Mouse (Mus musculus) liver, postnatal 0 days (tissue): ENCODE results near the gene Phf23. TPM values are rescaled to one million over a fixed set of nuclear protein-coding genes. Genes with fewer than 3 reads are reported as not detected.
A peak's percentile ranks its signal among the peaks of the same experiment; 100 is the strongest.

Experiments used
- ATAC-seq: fragments of 200-750 bp; cut with Nextera tagmentation; 2 replicates; pipeline ENCODE4 v1.8.0; 2017; ENCODE audit warnings: mild to moderate bottlenecking, moderate library complexity
- DNase-seq: peaks from one replicate; pipeline ENCODE4 v3.0.0-alpha.2; 2016
- H3K27ac ChIP-seq: fragments of 300-500 bp; sonication (generic); 2 replicates; pipeline ENCODE4 v1.5.1; 2014; ENCODE audit warnings: antibody characterized with exemption, moderate library complexity, mild to moderate bottlenecking, low read depth
- H3K27me3 ChIP-seq: fragments of 300-500 bp; sonication (generic); 2 replicates; pipeline ENCODE4 v1.6.1; 2014; ENCODE audit warnings: low read length, control low read depth, mixed read lengths; ENCODE audit not compliant: insufficient read depth
- H3K36me3 ChIP-seq: fragments of 300-500 bp; sonication (generic); replicated peaks from 2 replicates; pipeline ENCODE4 v1.6.1; 2014; ENCODE audit warnings: mild to moderate bottlenecking, control low read depth, low read length, moderate library complexity, mixed read lengths; ENCODE audit not compliant: insufficient read depth
- H3K4me1 ChIP-seq: fragments of 300-500 bp; sonication (generic); 2 replicates; pipeline ENCODE4 v1.6.1; 2014; ENCODE audit warnings: antibody characterized with exemption, mild to moderate bottlenecking, control low read depth; ENCODE audit not compliant: insufficient read depth
- H3K4me2 ChIP-seq: fragments of 300-500 bp; sonication (generic); 2 replicates; pipeline ENCODE4 v1.6.1; 2014; ENCODE audit warnings: low read depth, mild to moderate bottlenecking, low read length, moderate library complexity, mixed read lengths
- H3K4me3 ChIP-seq: fragments of 300-500 bp; sonication (generic); 2 replicates; pipeline ENCODE4 v1.5.1; 2014; ENCODE audit warnings: low read depth, low read length
- H3K9ac ChIP-seq: fragments of 300-500 bp; sonication (generic); replicated peaks from 2 replicates; pipeline ENCODE4 v1.6.1; 2014; ENCODE audit warnings: mild to moderate bottlenecking, moderate library complexity
- H3K9me3 ChIP-seq: fragments of 300-500 bp; sonication (generic); 2 replicates; pipeline ENCODE4 v1.6.1; 2016; ENCODE audit warnings: mild to moderate bottlenecking, control low read depth, low read length, mixed read lengths
- CTCF ChIP-seq: sonication (generic); IDR thresholded peaks from 2 replicates; pipeline ENCODE4 v1.5.1; 2016; ENCODE audit warnings: antibody characterized with exemption, low read depth
- EP300 ChIP-seq: IDR thresholded peaks from 2 replicates; pipeline ENCODE4 v1.6.1; 2016; ENCODE audit warnings: antibody characterized with exemption, low read depth, mild to moderate bottlenecking
- WGBS: fragments of 180-500 bp; shearing (Covaris S2); extraction: QIAGEN DNeasy Blood & Tissue Kit; methylation state at CpG from one replicate; pipeline ENCODE4 v1.1.7; 2014; ENCODE audit not compliant: insufficient replicate concordance; 5-methylcytosine and 5-hydroxymethylcytosine counted together
- microRNA counts: library from miRNA; unstranded; fragments of <30 nt; microRNA quantifications from one replicate; lab custom pipeline; 2015
- microRNA-seq: library from miRNA; unstranded; fragments of <30 nt; microRNA quantifications from one replicate; pipeline ENCODE4, GENCODE M21; 2016
- polyA plus RNA-seq: library from polyadenylated mRNA; unstranded; fragments of >200 nt; fragmentation: Nextera tagmentation; extraction: Ambion mirVana; gene quantifications from 2 replicates; pipeline ENCODE4 v1.2.1, GENCODE M21; 2015

Gene Phf23
- polyA plus RNA-seq, 1 experiment from 2014 or later: 19.5 TPM

DNA sequence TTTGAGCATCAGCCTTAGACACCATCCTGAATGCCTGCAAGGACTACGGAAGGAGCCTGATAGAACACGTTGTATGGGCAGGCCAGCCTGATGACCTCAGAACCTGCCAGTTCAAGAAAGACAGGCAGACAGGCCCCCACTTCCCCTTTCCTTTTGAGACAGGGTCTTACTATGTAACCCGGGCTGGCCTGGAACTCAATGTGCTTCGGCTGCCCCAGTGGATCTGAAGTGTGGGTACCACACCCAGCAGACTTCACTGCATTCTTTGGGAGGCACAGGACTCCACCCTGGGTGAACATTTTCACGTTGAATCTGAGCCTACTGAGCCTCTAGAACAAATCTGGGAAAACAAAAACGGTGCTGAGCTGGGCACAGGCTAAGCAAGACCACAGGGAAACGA, 42.6 kb downstream of the Phf23 start:
- Histone ChIP-seq H3K4me3 (no peak overlapping the region), H3K9ac (no peak overlapping the region), H3K27ac (no peak overlapping the region), H3K4me1 (no peaks in the 10 kb centered on the region), H3K4me2 (no peak overlapping the region), H3K9me3 (no peaks in the 10 kb centered on the region), H3K36me3 (no peaks in the 10 kb centered on the region), H3K27me3 (no peaks in the 10 kb centered on the region)
- WGBS: 48% methylated on average over 7 of the region's 7 CpGs
- TF ChIP-seq EP300 (no peak), CTCF (no peak)
- no peak for ATAC-seq
- no peak for DNase-seq

DNA sequence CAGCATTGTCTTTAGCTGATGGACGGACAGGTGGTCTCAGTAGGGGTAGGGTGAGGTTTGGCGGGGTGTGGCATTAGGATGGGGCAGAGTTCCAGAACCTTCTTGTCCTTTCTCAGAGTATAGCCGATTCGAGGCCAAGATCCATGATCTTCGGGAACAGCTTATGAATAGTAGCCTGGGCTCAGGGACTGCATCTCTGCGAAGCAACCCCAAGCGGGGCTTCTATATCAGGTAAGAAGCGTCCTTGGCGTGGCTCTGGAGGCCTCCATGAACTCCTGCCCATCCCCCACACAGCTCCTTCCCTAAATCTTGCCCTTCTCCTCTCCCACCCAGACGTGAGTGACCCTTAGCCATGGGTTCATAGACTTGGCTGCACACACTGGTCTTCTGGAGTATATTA, 44.1 kb downstream of the Phf23 start:
- Histone ChIP-seq H3K27me3 (no peaks in the 10 kb centered on the region), H3K27ac (no peak overlapping the region), H3K4me2 (no peak overlapping the region), H3K4me3 (no peak overlapping the region), H3K4me1 (no peaks in the 10 kb centered on the region), H3K36me3 (no peaks in the 10 kb centered on the region), H3K9ac (no peak overlapping the region), H3K9me3 (no peaks in the 10 kb centered on the region)
- ATAC-seq (no peak), DNase-seq (no peak)
- no peak for TF ChIP-seq CTCF
- no peak for TF ChIP-seq EP300
- WGBS: 86% methylated on average over 10 of the region's 10 CpGs

- no peak for DNase-seq
- no peak overlapping the region for H3K27ac ChIP-seq
- H3K9ac ChIP-seq: no peak overlapping the region
- no peaks in the 10 kb centered on the region for H3K36me3 ChIP-seq
- no peaks in the 10 kb centered on the region for H3K27me3 ChIP-seq
- TF ChIP-seq CTCF (no peak), EP300 (no peak)
- no peaks in the 10 kb centered on the region for H3K9me3 ChIP-seq
- H3K4me1 ChIP-seq: no peaks in the 10 kb centered on the region
- H3K4me2 ChIP-seq: no peak overlapping the region
- ATAC-seq: no peak
- 64% methylated on average over 7 of the region's 7 CpGs for WGBS
- H3K4me3 ChIP-seq: no peak overlapping the region
These were observed 44.6 kb downstream of the Phf23 start for GRCm38 (mm10) chr11:70040184-70040583.

- Histone ChIP-seq H3K4me1 (no peaks in the 10 kb centered on the region), H3K4me3 (no peak overlapping the region), H3K36me3 (no peaks in the 10 kb centered on the region), H3K9me3 (no peaks in the 10 kb centered on the region), H3K27ac (no peak overlapping the region), H3K9ac (no peak overlapping the region), H3K27me3 (no peaks in the 10 kb centered on the region), H3K4me2 (no peak overlapping the region)
- TF ChIP-seq EP300 (no peak), CTCF (no peak)
- DNase-seq (no peak), ATAC-seq (no peak)
- WGBS: 87% methylated on average over 23 of the region's 23 CpGs
These were observed 46.9 kb downstream of the Phf23 start for GRCm38 (mm10) chr11:70042309-70043085.

- Histone ChIP-seq H3K9ac (no peak overlapping the region), H3K4me2 (no peak overlapping the region)
- WGBS: 86% methylated on average over 7 of the region's 7 CpGs
These were observed 48.1 kb downstream of the Phf23 start for GRCm38 (mm10) chr11:70043665-70044064.

GRCm38 (mm10) chr11:70045435-70045834, 49.9 kb downstream of the Phf23 start:
- no peak for DNase-seq
- no peak for ATAC-seq
- H3K4me3 ChIP-seq: no peak overlapping the region
- no peak overlapping the region for H3K27ac ChIP-seq
- no peaks in the 10 kb centered on the region for H3K36me3 ChIP-seq
- no peaks in the 10 kb centered on the region for H3K9me3 ChIP-seq
- TF ChIP-seq CTCF (no peak), EP300 (no peak)
- no peak overlapping the region for H3K9ac ChIP-seq
- no peaks in the 10 kb centered on the region for H3K27me3 ChIP-seq
- WGBS: 73% methylated on average over 9 of the region's 9 CpGs
- no peaks in the 10 kb centered on the region for H3K4me1 ChIP-seq
- no peak overlapping the region for H3K4me2 ChIP-seq

More at GRCm38 (mm10) chr11:70043665-70044064, 48.1 kb downstream of the Phf23 start:
- no peak for TF ChIP-seq EP300
- no peak for TF ChIP-seq CTCF
- H3K27me3 ChIP-seq: no peaks in the 10 kb centered on the region
- DNase-seq (no peak), ATAC-seq (no peak)
- no peaks in the 10 kb centered on the region for H3K4me1 ChIP-seq
- H3K36me3 ChIP-seq: no peaks in the 10 kb centered on the region
- H3K4me3 ChIP-seq: no peak overlapping the region
- no peak overlapping the region for H3K27ac ChIP-seq
- H3K9me3 ChIP-seq: no peaks in the 10 kb centered on the region

GRCm38 (mm10) chr11:70049366-70049765, 53.8 kb downstream of the Phf23 start:
- DNase-seq: no peak
- no peak overlapping the region for H3K4me3 ChIP-seq
- H3K9ac ChIP-seq: no peak overlapping the region
- no peaks in the 10 kb centered on the region for H3K9me3 ChIP-seq
- 68% methylated on average over 6 of the region's 6 CpGs for WGBS
- no peak for ATAC-seq
- TF ChIP-seq CTCF: no peak
- no peak for TF ChIP-seq EP300
- no peak overlapping the region for H3K27ac ChIP-seq
- H3K4me1 ChIP-seq: no peaks in the 10 kb centered on the region
- no peaks in the 10 kb centered on the region for H3K36me3 ChIP-seq
- H3K4me2 ChIP-seq: no peak overlapping the region
- H3K27me3 ChIP-seq: no peaks in the 10 kb centered on the region

MicroRNAs within 50 kb of the gene (microRNA counts, 519-probe panel; counts per million panel counts)
- not detected for microRNA mmu-miR-324-3p (lab: Ali Mortazavi, UCI)
- microRNA mmu-miR-324-5p (lab: Ali Mortazavi, UCI): 3,344 counts per million, percentile 35 among the panel's probes with 10 or more counts

Small RNA genes lying within 50 kb of the gene (microRNA-seq; reads per million reads assigned to microRNA genes)
- gene Gm44349 (not detected), gene Mir324 (2,256 reads per million, percentile 80 among the genes with 10 or more reads in this experiment)

Other genes starting within 250 kb of the Phf23 start
- 6.6 and 6.8 TPM in 2 replicates for gene Polr2a, start 237.1 kb upstream of the Phf23 start, polyA plus RNA-seq
- gene Slc35g3, start 233.8 kb upstream of the Phf23 start, polyA plus RNA-seq: not detected in 2 replicates
- 0.67 and 0.75 TPM in 2 replicates for gene Zbtb4, start 229.9 kb upstream of the Phf23 start, polyA plus RNA-seq
- 0.73 and 0.76 TPM in 2 replicates for gene Chrnb1, start 199.8 kb upstream of the Phf23 start, polyA plus RNA-seq
- 0.04 and 0.07 TPM in 2 replicates for gene Fgf11, start 193.9 kb upstream of the Phf23 start, polyA plus RNA-seq
- gene Tmem102, start 190.2 kb upstream of the Phf23 start, polyA plus RNA-seq: 4.4 and 4.8 TPM in 2 replicates
- not detected in 2 replicates for gene Gm39566, start 180.5 kb upstream of the Phf23 start, polyA plus RNA-seq
- not detected in 2 replicates for gene Spem2, start 177.3 kb upstream of the Phf23 start, polyA plus RNA-seq
- gene Spem1, start 173.6 kb upstream of the Phf23 start, polyA plus RNA-seq: not detected in 2 replicates
- gene Nlgn2, start 158.0 kb upstream of the Phf23 start, polyA plus RNA-seq: 0.60 and 0.75 TPM in 2 replicates
- 412 and 418 TPM in 2 replicates for gene Tmem256, start 157.3 kb upstream of the Phf23 start, polyA plus RNA-seq
- 20.8 and 23.1 TPM in 2 replicates for gene Plscr3, start 149.4 kb upstream of the Phf23 start, polyA plus RNA-seq
- gene Tnk1, start 137.0 kb upstream of the Phf23 start, polyA plus RNA-seq: 0.28 and 0.69 TPM in 2 replicates
- gene Tmem95, start 117.8 kb upstream of the Phf23 start, polyA plus RNA-seq: not detected in 2 replicates
- 0.92 and 0.95 TPM in 2 replicates for gene Kctd11, start 114.4 kb upstream of the Phf23 start, polyA plus RNA-seq
- gene Acap1, start 100.2 kb upstream of the Phf23 start, polyA plus RNA-seq: 6.5 and 7.1 TPM in 2 replicates
- gene 2810408A11Rik, start 94.8 kb upstream of the Phf23 start, polyA plus RNA-seq: 0.90 and 1.2 TPM in 2 replicates
- 1.0 and 1.4 TPM in 2 replicates for gene Neurl4, start 94.7 kb upstream of the Phf23 start, polyA plus RNA-seq
- 46.1 and 48.9 TPM in 2 replicates for gene Gps2, start 81.9 kb upstream of the Phf23 start, polyA plus RNA-seq
- 872 and 914 TPM in 2 replicates for gene Eif5a, start 73.8 kb upstream of the Phf23 start, polyA plus RNA-seq
- not detected in 2 replicates for gene Ybx2, start 60.0 kb upstream of the Phf23 start, polyA plus RNA-seq
- 7.7 and 10.4 TPM in 2 replicates for gene Slc2a4, start 47.6 kb upstream of the Phf23 start, polyA plus RNA-seq
- gene Cldn7, start 31.0 kb upstream of the Phf23 start, polyA plus RNA-seq: 4.1 and 4.4 TPM in 2 replicates
- 8.4 and 9.7 TPM in 2 replicates for gene Ctdnep1, start 14.6 kb upstream of the Phf23 start, polyA plus RNA-seq
- 40.6 and 42.9 TPM in 2 replicates for gene Elp5, start 13.3 kb upstream of the Phf23 start, polyA plus RNA-seq
- 305 and 324 TPM in 2 replicates for gene Gabarap, start 4.6 kb upstream of the Phf23 start, polyA plus RNA-seq
- 2.7 and 3.4 TPM in 2 replicates for gene Dvl2, start 4.8 kb downstream of the Phf23 start, polyA plus RNA-seq
- gene Acadvl, start 19.6 kb downstream of the Phf23 start, polyA plus RNA-seq: 345 and 367 TPM in 2 replicates
- 0.58 and 0.61 TPM in 2 replicates for gene Dlg4, start 21.2 kb downstream of the Phf23 start, polyA plus RNA-seq
- 458 and 462 TPM in 2 replicates for gene Asgr1, start 58.3 kb downstream of the Phf23 start, polyA plus RNA-seq
- 48.3 and 53.3 TPM in 2 replicates for gene Asgr2, start 96.9 kb downstream of the Phf23 start, polyA plus RNA-seq
- 1.5 TPM in 2 replicates for gene Mgl2, start 134.6 kb downstream of the Phf23 start, polyA plus RNA-seq
- gene Clec10a, start 160.4 kb downstream of the Phf23 start, polyA plus RNA-seq: 0.46 and 0.81 TPM in 2 replicates
- gene Slc16a11, start 217.0 kb downstream of the Phf23 start, polyA plus RNA-seq: 1.4 and 1.8 TPM in 2 replicates
- gene Slc16a13, start 225.3 kb downstream of the Phf23 start, polyA plus RNA-seq: 1.3 and 1.9 TPM in 2 replicates
- gene Bcl6b, start 234.0 kb downstream of the Phf23 start, polyA plus RNA-seq: 1.4 and 1.8 TPM in 2 replicates
- 48.9 and 55.2 TPM in 2 replicates for gene 0610010K14Rik, start 242.1 kb downstream of the Phf23 start, polyA plus RNA-seq
- 5.4 and 5.8 TPM in 2 replicates for gene Gm21988, start 244.1 kb downstream of the Phf23 start, polyA plus RNA-seq
- gene Rnasek, start 244.1 kb downstream of the Phf23 start, polyA plus RNA-seq: 241 TPM in 2 replicates